ENCODE assay signal across 13 mouse cellular contexts in the genomic region with DNA sequence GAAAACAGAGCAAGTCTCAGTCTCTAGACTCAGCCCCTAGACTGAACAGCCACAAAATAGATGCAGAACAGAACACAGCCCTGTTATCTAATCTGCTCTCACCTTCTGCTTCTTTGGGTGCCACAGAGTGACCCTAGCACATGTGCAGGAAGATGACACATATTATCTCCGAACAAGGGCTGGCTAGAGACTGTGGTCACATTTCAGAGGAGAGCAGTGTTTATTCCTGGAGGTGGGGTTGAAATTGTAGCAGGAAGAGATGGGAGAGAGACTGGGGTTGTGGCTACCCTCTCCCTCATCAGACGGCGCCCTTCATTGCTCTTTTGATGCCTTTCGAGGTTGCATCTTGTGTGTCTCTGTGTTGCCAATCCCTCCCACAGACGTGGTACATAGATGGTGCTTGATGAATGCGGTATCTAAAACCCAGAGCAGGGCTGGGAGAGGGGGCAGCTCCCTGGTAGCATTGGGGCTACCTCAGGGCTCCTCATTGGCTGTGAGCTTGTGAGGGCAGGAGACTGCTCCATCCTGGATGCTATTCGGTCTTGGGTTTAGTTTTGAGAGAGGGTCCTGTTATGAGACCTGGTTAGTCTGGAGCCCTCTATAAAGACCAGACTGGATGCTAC. TPM values are rescaled to one million over a fixed set of nuclear protein-coding genes. Genes with fewer than 3 reads are reported as not detected.
A peak's percentile ranks its signal among the peaks of the same experiment; 100 is the strongest.
DNase-seq lines count a peak whose midpoint lies in the region; ATAC-seq lines count a peak whose summit lies in the region.
"Had no signal": no experiment of that assay in that cellular context is flagged by ENCODE, and none has a peak within 500 bp of the region (broad histone marks: within the 10 kb centered on the region; RNA-seq: fewer than 3 reads in every experiment).

No protein-coding gene starts in this region.

- H3K4me1 ChIP-seq in forebrain, embryonic 12.5 days: no peaks in the 10 kb centered on the region
- peaks cover 6% of the 10 kb centered on the region; the same call in 1 of the 2 replicates for H3K4me1 ChIP-seq in forebrain, embryonic 15.5 days
- H3K4me1 ChIP-seq in stomach, embryonic 15.5 days: peaks cover 4% of the 10 kb centered on the region

- H3K36me3 ChIP-seq in forebrain, embryonic 12.5 days (replicated peaks): no peaks in the 10 kb centered on the region
- H3K36me3 ChIP-seq in forebrain, embryonic 15.5 days: no peaks in the 10 kb centered on the region
- no peaks in the 10 kb centered on the region for H3K36me3 ChIP-seq in stomach, embryonic 15.5 days

- H3K9me3 ChIP-seq in forebrain, embryonic 12.5 days: no peaks in the 10 kb centered on the region
- H3K9me3 ChIP-seq in forebrain, embryonic 15.5 days: no peaks in the 10 kb centered on the region
- no peaks in the 10 kb centered on the region for H3K9me3 ChIP-seq in stomach, embryonic 15.5 days

- peak overlapping the region; percentile 31; the same call in 1 of the 2 replicates for H3K27ac ChIP-seq in forebrain, embryonic 12.5 days
- no peak overlapping the region for H3K27ac ChIP-seq in forebrain, embryonic 15.5 days (replicated peaks)
- no peak overlapping the region for H3K27ac ChIP-seq in stomach, embryonic 15.5 days
- H3K27ac ChIP-seq: heart, adult 2 months had no signal

- no peaks in the 10 kb centered on the region for H3K27me3 ChIP-seq in forebrain, embryonic 12.5 days
- H3K27me3 ChIP-seq in forebrain, embryonic 15.5 days: no peaks in the 10 kb centered on the region
- H3K27me3 ChIP-seq in stomach, embryonic 15.5 days (replicated peaks): no peaks in the 10 kb centered on the region

- no peak overlapping the region for H3K9ac ChIP-seq in forebrain, embryonic 12.5 days
- H3K9ac ChIP-seq in forebrain, embryonic 15.5 days (replicated peaks): no peak overlapping the region
- H3K9ac ChIP-seq in stomach, embryonic 15.5 days: no peak overlapping the region

- WGBS in forebrain, embryonic 12.5 days: 85% methylated on average over 7 of the region's 7 CpGs
- 86% methylated on average over 7 of the region's 7 CpGs for WGBS in forebrain, embryonic 15.5 days
- 78% methylated on average over 7 of the region's 7 CpGs for WGBS in stomach, embryonic 15.5 days

- H3K4me3 ChIP-seq in forebrain, embryonic 12.5 days (replicated peaks): no peak overlapping the region
- H3K4me3 ChIP-seq in forebrain, embryonic 15.5 days: no peak overlapping the region
- H3K4me3 ChIP-seq in stomach, embryonic 15.5 days (replicated peaks): no peak overlapping the region
- H3K4me3 ChIP-seq: heart, adult 2 months had no signal

- no peak for ATAC-seq in forebrain, embryonic 12.5 days (ENCODE audit: low FRiP score)
- no peak for ATAC-seq in forebrain, embryonic 15.5 days (replicated peaks)
- ATAC-seq in stomach, embryonic 15.5 days (ENCODE audit: insufficient read depth, low FRiP score, low read depth): peak; percentile 88

- H3K4me2 ChIP-seq in forebrain, embryonic 12.5 days: no peak overlapping the region
- H3K4me2 ChIP-seq in forebrain, embryonic 15.5 days (replicated peaks): no peak overlapping the region
- H3K4me2 ChIP-seq in stomach, embryonic 15.5 days: no peak overlapping the region

- DNase-seq in spleen, adult 12 weeks (ENCODE audit: low spot score): peak; percentile 57
- no peak for DNase-seq in spleen, postnatal 14 days (ENCODE audit: low spot score in 2 of 2)
- peak; percentile 73 for DNase-seq in liver
- DNase-seq in thymus, postnatal 14 days: no peak
- no peak for DNase-seq in cerebellum, adult 18-20 months
- DNase-seq: cerebellum, postnatal 25 days; heart, adult 2 months; kidney, adult 11 months; right cerebral cortex, postnatal 25 days; thymus, postnatal 25 days had no signal

RNA-seq across cellular contexts. Expression of gene Fam20b, which starts 26.4 kb away (rescaled TPM):
- polyA plus RNA-seq in forebrain, embryonic 12.5 days (2016; fragmentation: Nextera tagmentation; extraction: Ambion mirVana): 24.6 and 26.8 TPM in 2 replicates
- polyA plus RNA-seq in forebrain, embryonic 15.5 days (2015; fragmentation: Nextera tagmentation; extraction: Ambion mirVana): 26.2 and 27.8 TPM in 2 replicates
- polyA plus RNA-seq in stomach, embryonic 15.5 days (2015; fragmentation: Nextera tagmentation; extraction: Ambion mirVana): 34.0 and 37.8 TPM in 2 replicates

Comparison
In these comparisons a context has a peak if more than half of its experiments do, and no peak if none do; other contexts are left out.
1. DNase-seq: peak in spleen, adult 12 weeks (single experiment) and liver (single experiment); none in spleen, postnatal 14 days (0 of 2), thymus, postnatal 14 days (single experiment) and cerebellum, adult 18-20 months (0 of 2).